16 mouse cellular contexts compared by ENCODE assay signal in the genomic region with DNA sequence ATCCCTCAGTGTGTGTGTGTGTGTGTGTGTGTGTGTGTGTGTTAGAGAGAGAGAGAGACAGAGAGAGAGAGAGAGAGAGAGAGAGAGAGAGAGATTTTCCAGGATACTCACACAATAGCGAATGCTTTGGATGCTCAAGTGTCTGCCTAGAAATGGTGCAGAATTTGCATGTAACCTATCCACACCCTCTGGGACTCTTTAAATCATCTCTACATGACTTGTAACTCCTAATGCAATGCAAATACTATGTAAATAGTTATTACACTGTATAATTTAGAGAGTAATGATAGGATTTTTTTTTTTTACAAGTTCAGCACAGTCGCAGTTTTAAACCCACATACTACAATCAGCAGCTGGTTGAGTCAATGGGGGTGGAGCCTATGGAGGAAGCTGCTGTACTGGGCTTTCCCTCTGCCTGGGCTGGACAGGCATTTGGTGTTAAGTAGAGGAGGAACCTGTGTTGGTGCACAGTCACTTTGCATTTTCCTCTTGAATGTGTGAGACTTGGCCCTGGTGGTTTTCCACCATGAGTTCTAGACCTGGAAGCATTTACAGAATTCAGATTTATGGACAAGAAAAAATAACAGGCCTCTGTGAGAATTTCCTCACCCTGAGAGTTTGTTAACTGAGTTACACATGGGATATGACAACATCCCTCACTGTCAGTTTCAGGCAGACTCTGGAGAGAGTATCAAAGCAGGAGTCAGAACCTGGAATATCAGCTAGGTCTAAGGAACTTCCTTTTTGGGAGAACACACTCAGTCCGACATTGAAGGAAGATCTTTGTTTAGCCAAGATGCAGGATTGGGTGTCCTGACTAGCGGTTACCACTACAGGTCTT. TPM values are rescaled to one million over a fixed set of nuclear protein-coding genes. Genes with fewer than 3 reads are reported as not detected.
A peak's percentile ranks its signal among the peaks of the same experiment; 100 is the strongest.
DNase-seq lines count a peak whose midpoint lies in the region; ATAC-seq lines count a peak whose summit lies in the region.
"Had no signal": no experiment of that assay in that cellular context is flagged by ENCODE, and none has a peak within 500 bp of the region (broad histone marks: within the 10 kb centered on the region; RNA-seq: fewer than 3 reads in every experiment).

No protein-coding gene starts in this region.

- no peak for DNase-seq in midbrain, embryonic 14.5 days
- DNase-seq in T-cell, adult 2 months (ENCODE audit: low spot score), result peak; percentile 25
- DNase-seq in splenic B cell, adult 2 months (ENCODE audit: low read depth, low spot score), result peak; percentile 77
- no peak for DNase-seq in cerebellum, postnatal 25 days
- DNase-seq in cerebellum, postnatal 36 days, result no peak
- DNase-seq: adrenal gland, postnatal 25 days; cerebellum, adult 11-12 months; thymus, postnatal 36 days had no signal

- 0 out of 2 replicates have a peak, but pooled peaks have one; percentile 1 for ATAC-seq in midbrain, embryonic 14.5 days (ENCODE audit: low FRiP score, low TSS enrichment)
- ATAC-seq in midbrain, embryonic 13.5 days, result no peak
- ATAC-seq in inflammation-experienced regulatory T-cells, adult 6 months, result peak; percentile 82
- ATAC-seq: liver, embryonic 12.5 days had no signal

- no peak overlapping the region for H3K27ac ChIP-seq in midbrain, embryonic 14.5 days (replicated peaks; ENCODE audit: low read depth, low read length)
- H3K27ac ChIP-seq in midbrain, embryonic 13.5 days, result no peak overlapping the region
- H3K27ac ChIP-seq: embryonic facial prominence, embryonic 13.5 days; hindbrain, embryonic 14.5 days; kidney, postnatal 0 days; liver, embryonic 12.5 days; midbrain, embryonic 12.5 days had no signal

- no peak overlapping the region for H3K9ac ChIP-seq in midbrain, embryonic 14.5 days (replicated peaks; ENCODE audit: low read length)
- H3K9ac ChIP-seq in midbrain, embryonic 13.5 days (replicated peaks), result no peak overlapping the region
- H3K9ac ChIP-seq: embryonic facial prominence, embryonic 13.5 days; heart, embryonic 12.5 days; hindbrain, embryonic 14.5 days; liver, embryonic 12.5 days; midbrain, embryonic 12.5 days had no signal

- no peaks in the 10 kb centered on the region for H3K36me3 ChIP-seq in midbrain, embryonic 14.5 days (ENCODE audit: control insufficient read depth, insufficient read depth, low read length)
- H3K36me3 ChIP-seq in midbrain, embryonic 13.5 days, result no peaks in the 10 kb centered on the region
- no peaks in the 10 kb centered on the region for H3K36me3 ChIP-seq in splenic B cell, adult 2 months (ENCODE audit: control insufficient read depth, insufficient read depth, low read length, poor library complexity, severe bottlenecking)
- H3K36me3 ChIP-seq: embryonic facial prominence, embryonic 13.5 days; heart, embryonic 12.5 days; liver, embryonic 12.5 days; midbrain, embryonic 12.5 days had no signal

- H3K9me3 ChIP-seq in midbrain, embryonic 14.5 days (ENCODE audit: control insufficient read depth, low read length), result no peaks in the 10 kb centered on the region
- H3K9me3 ChIP-seq in midbrain, embryonic 13.5 days, result no peaks in the 10 kb centered on the region
- H3K9me3 ChIP-seq: embryonic facial prominence, embryonic 13.5 days; heart, embryonic 12.5 days; liver, embryonic 12.5 days; midbrain, embryonic 12.5 days had no signal

- WGBS in midbrain, embryonic 14.5 days, result 86% methylated on average over 4 of the region's 4 CpGs
- 83% methylated on average over 4 of the region's 4 CpGs for WGBS in midbrain, embryonic 13.5 days

- H3K4me1 ChIP-seq in midbrain, embryonic 14.5 days (ENCODE audit: control insufficient read depth, insufficient read depth, low read length), result no peaks in the 10 kb centered on the region
- no peaks in the 10 kb centered on the region; the same call in none of the 2 replicates for H3K4me1 ChIP-seq in midbrain, embryonic 13.5 days (replicated peaks)

- no peak overlapping the region for H3K4me3 ChIP-seq in midbrain, embryonic 14.5 days (replicated peaks; ENCODE audit: low read depth, low read length)
- no peak overlapping the region for H3K4me3 ChIP-seq in midbrain, embryonic 13.5 days (replicated peaks)
- H3K4me3 ChIP-seq: embryonic facial prominence, embryonic 13.5 days; heart, embryonic 12.5 days; liver, embryonic 12.5 days; midbrain, embryonic 12.5 days had no signal

- no peaks in the 10 kb centered on the region for H3K27me3 ChIP-seq in midbrain, embryonic 14.5 days (ENCODE audit: control insufficient read depth, insufficient read depth, low read length)
- no peaks in the 10 kb centered on the region for H3K27me3 ChIP-seq in midbrain, embryonic 13.5 days
- H3K27me3 ChIP-seq in splenic B cell, adult 2 months (ENCODE audit: control insufficient read depth, insufficient read depth, low read length, poor library complexity, severe bottlenecking), result no peaks in the 10 kb centered on the region
- H3K27me3 ChIP-seq: embryonic facial prominence, embryonic 13.5 days; heart, embryonic 12.5 days; midbrain, embryonic 12.5 days had no signal

- no peak overlapping the region for H3K4me2 ChIP-seq in midbrain, embryonic 14.5 days (ENCODE audit: low read length)
- H3K4me2 ChIP-seq in midbrain, embryonic 13.5 days (replicated peaks), result no peak overlapping the region
- H3K4me2 ChIP-seq: embryonic facial prominence, embryonic 13.5 days; heart, embryonic 12.5 days; hindbrain, embryonic 14.5 days; liver, embryonic 12.5 days; midbrain, embryonic 12.5 days had no signal

RNA-seq across cellular contexts. Expression of gene Elmo1, which starts 49.6 kb away (rescaled TPM):
- polyA plus RNA-seq in midbrain, embryonic 14.5 days (2014; fragmentation: Nextera tagmentation; extraction: Ambion mirVana), result 31.3 and 38.3 TPM in 2 replicates
- 36.5 and 40.0 TPM in 2 replicates for polyA plus RNA-seq in midbrain, embryonic 13.5 days (2015; fragmentation: Nextera tagmentation; extraction: Ambion mirVana)
- polyA plus RNA-seq in inflammation-experienced regulatory T-cells, adult 6 months (2017; shearing (Covaris generic)), result 100 to 1,000 TPM in 2 of 3 experiments, 10 to 100 TPM in 1; 94.0 to 116 (median 111) TPM

Comparison
In these comparisons a context has a peak if more than half of its experiments do, and no peak if none do; other contexts are left out.
1. DNase-seq: peak in T-cell, adult 2 months (single experiment) and splenic B cell, adult 2 months (single experiment); none in midbrain, embryonic 14.5 days (single experiment), cerebellum, postnatal 25 days (0 of 2) and cerebellum, postnatal 36 days (0 of 2).